Mouse (Mus musculus) midbrain, postnatal 0 days (tissue): ENCODE data around the gene Rb1. TPM values are rescaled to one million over a fixed set of nuclear protein-coding genes. Genes with fewer than 3 reads are reported as not detected.

Experiments used
- ATAC-seq: fragments of 200-750 bp; cut with Nextera tagmentation; 2 replicates; pipeline ENCODE4 v1.8.0; 2017; ENCODE audit warnings: moderate number of reproducible peaks, mild to moderate bottlenecking, moderate TSS enrichment, moderate library complexity; ENCODE audit not compliant: low FRiP score
- DNase-seq: peaks from one replicate; pipeline ENCODE4 v3.0.0-alpha.2; 2015; ENCODE audit warnings: low spot score
- H3K27ac ChIP-seq: fragments of 300-500 bp; sonication (generic); 2 replicates; pipeline ENCODE4 v1.5.1; 2014; ENCODE audit warnings: low read depth, mild to moderate bottlenecking, low read length, mixed read lengths
- H3K27me3 ChIP-seq: fragments of 300-500 bp; sonication (generic); 2 replicates; pipeline ENCODE4 v1.6.1; 2014; ENCODE audit warnings: low read length, control low read depth, mixed read lengths; ENCODE audit not compliant: insufficient read depth
- H3K36me3 ChIP-seq: fragments of 300-500 bp; sonication (generic); 2 replicates; pipeline ENCODE4 v1.6.1; 2014; ENCODE audit warnings: low read length, control low read depth, mixed read lengths; ENCODE audit not compliant: insufficient read depth
- H3K4me1 ChIP-seq: fragments of 300-500 bp; sonication (generic); 2 replicates; pipeline ENCODE4 v1.6.1; 2014; ENCODE audit warnings: mild to moderate bottlenecking, control low read depth, antibody characterized with exemption, low read length, mixed read lengths; ENCODE audit not compliant: insufficient read depth
- H3K4me2 ChIP-seq: fragments of 300-500 bp; sonication (generic); 2 replicates; pipeline ENCODE4 v1.6.1; 2014; ENCODE audit warnings: low read depth, mild to moderate bottlenecking, low read length, mixed read lengths; ENCODE audit not compliant: poor library complexity, severe bottlenecking
- H3K4me3 ChIP-seq: fragments of 300-500 bp; sonication (generic); 2 replicates; pipeline ENCODE4 v1.5.1; 2014; ENCODE audit warnings: low read depth, mild to moderate bottlenecking, low read length, moderate library complexity
- H3K9ac ChIP-seq: fragments of 300-500 bp; sonication (generic); replicated peaks from 2 replicates; pipeline ENCODE4 v1.6.1; 2014; ENCODE audit warnings: mild to moderate bottlenecking, low read length, moderate library complexity, mixed read lengths; ENCODE audit not compliant: poor library complexity, severe bottlenecking
- H3K9me3 ChIP-seq: fragments of 300-500 bp; sonication (generic); 2 replicates; pipeline ENCODE4 v1.6.1; 2016; ENCODE audit warnings: low read length, control low read depth
- CTCF ChIP-seq: IDR thresholded peaks from 2 replicates; pipeline ENCODE4 v1.5.1; 2016; ENCODE audit warnings: antibody characterized with exemption, mild to moderate bottlenecking
- WGBS: fragments of 180-500 bp; shearing (Covaris S2); extraction: QIAGEN DNeasy Blood & Tissue Kit; methylation state at CpG from one replicate; pipeline ENCODE4 v1.1.7; 2014; 5-methylcytosine and 5-hydroxymethylcytosine counted together
- polyA plus RNA-seq: library from polyadenylated mRNA; unstranded; fragments of >200 nt; fragmentation: Nextera tagmentation; extraction: Ambion mirVana; gene quantifications from 2 replicates; pipeline ENCODE4 v1.2.1, GENCODE M21; 2015
- total RNA-seq: library from RNA; depleted of rRNA; stranded (reverse); fragments of >200 nt; gene quantifications from 2 replicates; pipeline ENCODE4 v1.2.3, GENCODE M21; 2014; rRNA removed

Gene Rb1
- total RNA-seq (32.7 and 41.5 TPM in 2 replicates), polyA plus RNA-seq (17.3 and 19.0 TPM in 2 replicates)

GRCm38 (mm10) chr14:73325456-73326381 lies at the start of gene Rb1:
Rb1 (minus strand) TSS chr14:73325822.
- H3K36me3 ChIP-seq: no peaks in the 10 kb centered on the region
- H3K9ac ChIP-seq: peak within 1 kb of the TSS; percentile 93
- peak within 1 kb of the TSS; percentile 90 for H3K27ac ChIP-seq
- TF ChIP-seq CTCF: no peak
- peak within 1 kb of the TSS; percentile 69 for H3K4me2 ChIP-seq
- no peaks in the 10 kb centered on the region; the same call in 1 of the 2 replicates for H3K4me1 ChIP-seq
- ATAC-seq (peak; percentile 87), DNase-seq (peak; percentile 85)
- H3K4me3 ChIP-seq: peak within 1 kb of the TSS; percentile 92
- under 1% methylated on average over 81 of the region's 135 CpGs for whole genome bisulfite sequencing
- no peaks in the 10 kb centered on the region for H3K27me3 ChIP-seq
- no peaks in the 10 kb centered on the region for H3K9me3 ChIP-seq

- no peaks in the 10 kb centered on the region for H3K27me3 ChIP-seq
- DNase-seq (no peak), ATAC-seq (no peak)
- peaks cover 3% of the 10 kb centered on the region; the same call in 1 of the 2 replicates for H3K4me1 ChIP-seq
- no peak overlapping the region for H3K4me3 ChIP-seq
- no peak for TF ChIP-seq CTCF
- H3K4me2 ChIP-seq: no peak overlapping the region
- no peak overlapping the region for H3K9ac ChIP-seq
- H3K9me3 ChIP-seq: no peaks in the 10 kb centered on the region
- no peaks in the 10 kb centered on the region for H3K36me3 ChIP-seq
- 73% methylated on average over 11 of the region's 11 CpGs for WGBS
- H3K27ac ChIP-seq: no peak overlapping the region
Measured at GRCm38 (mm10) chr14:73374315-73374890, 48.8 kb upstream of the Rb1 start.

- ATAC-seq (no peak), DNase-seq (no peak)
- Histone ChIP-seq H3K27ac (no peak overlapping the region), H3K4me1 (peaks cover 3% of the 10 kb centered on the region; the same call in 1 of the 2 replicates), H3K4me3 (no peak overlapping the region), H3K36me3 (no peaks in the 10 kb centered on the region), H3K9me3 (no peaks in the 10 kb centered on the region), H3K4me2 (no peak overlapping the region), H3K27me3 (no peaks in the 10 kb centered on the region), H3K9ac (no peak overlapping the region)
- no peak for TF ChIP-seq CTCF
- WGBS: 79% methylated on average over 8 of the region's 8 CpGs
Measured at GRCm38 (mm10) chr14:73373606-73374005, 48.0 kb upstream of the Rb1 start.

- Histone ChIP-seq H3K4me2 (no peak overlapping the region), H3K4me1 (peaks cover 3% of the 10 kb centered on the region; the same call in 1 of the 2 replicates), H3K36me3 (peaks cover 5% of the 10 kb centered on the region; the same call in 1 of the 2 replicates), H3K27ac (no peak overlapping the region), H3K9ac (no peak overlapping the region), H3K9me3 (no peaks in the 10 kb centered on the region), H3K27me3 (no peaks in the 10 kb centered on the region), H3K4me3 (no peak overlapping the region)
- no peak for TF ChIP-seq CTCF
- no peak for ATAC-seq
- 88% methylated on average over 4 of the region's 4 CpGs for WGBS
- DNase-seq: no peak
Measured at GRCm38 (mm10) chr14:73372990-73373389, 47.4 kb upstream of the Rb1 start.

- WGBS: 93% methylated on average over 4 of the region's 4 CpGs
- DNase-seq (no peak), ATAC-seq (no peak)
- TF ChIP-seq CTCF: no peak
- no peak overlapping the region for H3K27ac ChIP-seq
- peaks cover 10% of the 10 kb centered on the region; the same call in 1 of the 2 replicates for H3K36me3 ChIP-seq
- H3K9me3 ChIP-seq: no peaks in the 10 kb centered on the region
- no peak overlapping the region for H3K9ac ChIP-seq
- H3K27me3 ChIP-seq: no peaks in the 10 kb centered on the region
- H3K4me1 ChIP-seq: peaks cover 3% of the 10 kb centered on the region; the same call in 1 of the 2 replicates
- no peak overlapping the region for H3K4me2 ChIP-seq
- no peak overlapping the region for H3K4me3 ChIP-seq
Measured at GRCm38 (mm10) chr14:73371577-73371976, 46.0 kb upstream of the Rb1 start.
